Mouse (Mus musculus) spleen, adult 2 months (tissue): ENCODE measurements at regions not wholly inside any gene's neighbourhood (a gene's known extent, or its start where the extent isn't known, plus 50 kb on each side); places are given as distances from the start of the nearest gene placed in this dataset.

Source experiments
- DNase-seq, 2 experiments: peaks; one replicate each; pipeline versions ENCODE4 v3.0.0 to v3.0.0-alpha.2; 2012 to 2021; ENCODE audit warnings: low spot score in 2 of 2, low read depth in 1 of 2
- H3K27ac ChIP-seq: fragments of 200-500 bp; 2 replicates; pipeline ENCODE4 v1.5.1; 2012; ENCODE audit warnings: low read length, inconsistent platforms; ENCODE audit not compliant: insufficient read depth
- H3K27me3 ChIP-seq: fragments of 200-500 bp; 2 replicates; pipeline ENCODE4 v1.6.1; 2012; ENCODE audit warnings: mild to moderate bottlenecking, moderate library complexity, low read length, inconsistent platforms; ENCODE audit not compliant: control insufficient read depth, insufficient read depth
- H3K36me3 ChIP-seq: fragments of 200-500 bp; 2 replicates; pipeline ENCODE4 v1.6.1; 2012; ENCODE audit warnings: mild to moderate bottlenecking, low read length, inconsistent platforms; ENCODE audit not compliant: control insufficient read depth, insufficient read depth
- H3K4me1 ChIP-seq: fragments of 200-500 bp; 2 replicates; pipeline ENCODE4 v1.6.1; 2011; ENCODE audit warnings: inconsistent platforms; ENCODE audit not compliant: control insufficient read depth, insufficient read depth, insufficient read length
- H3K4me3 ChIP-seq: fragments of 200-500 bp; 2 replicates; pipeline ENCODE4 v1.5.1; 2011; ENCODE audit warnings: mild to moderate bottlenecking, inconsistent platforms; ENCODE audit not compliant: insufficient read depth, insufficient read length; ENCODE audit errors: extremely low read depth
- CTCF ChIP-seq: fragments of 200-500 bp; IDR thresholded peaks from 2 replicates; pipeline ENCODE4 v1.5.1; 2011; ENCODE audit warnings: mild to moderate bottlenecking, inconsistent platforms; ENCODE audit not compliant: insufficient read depth, insufficient read length, insufficient replicate concordance; ENCODE audit errors: extremely low read depth
- POLR2A ChIP-seq: fragments of 200-500 bp; IDR thresholded peaks from 2 replicates; pipeline ENCODE4 v1.6.1; 2011; ENCODE audit warnings: low read depth, low read length, inconsistent platforms
- WGBS: fragments of 180-500 bp; shearing (Covaris S2); methylation state at CpG from one replicate; pipeline ENCODE4 v1.1.7; 2018; 5-methylcytosine and 5-hydroxymethylcytosine counted together

DNA sequence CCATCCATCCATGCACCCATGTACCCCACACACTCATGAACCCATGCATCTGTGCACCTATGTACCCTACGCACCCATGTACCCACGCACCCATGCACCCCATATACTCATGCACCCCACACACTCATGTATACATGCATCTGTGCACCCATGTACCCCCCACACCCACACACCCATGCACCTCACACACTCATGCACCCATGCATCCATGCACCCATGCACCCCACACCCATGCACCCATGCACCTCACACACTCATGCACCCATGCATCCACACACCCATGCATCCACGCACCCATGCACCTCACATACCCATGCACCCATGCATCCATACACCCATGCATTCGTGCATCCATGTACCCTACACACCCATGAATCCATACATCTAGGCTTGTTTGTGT, 63.6 kb downstream of the 4930564D02Rik start:
- DNase-seq = no peak
- H3K4me3 ChIP-seq = no peak overlapping the region
- no peaks in the 10 kb centered on the region for H3K27me3 ChIP-seq
- WGBS = 92% methylated on average over 4 of the region's 4 CpGs
- no peak overlapping the region for H3K27ac ChIP-seq
- no peaks in the 10 kb centered on the region for H3K4me1 ChIP-seq
- TF ChIP-seq CTCF = no peak
- no peak for TF ChIP-seq POLR2A
- H3K36me3 ChIP-seq = no peaks in the 10 kb centered on the region

- TF ChIP-seq CTCF = no peak
- TF ChIP-seq POLR2A = no peak
- H3K4me1 ChIP-seq = no peaks in the 10 kb centered on the region
- DNase-seq = no peak
- WGBS = 70% methylated on average over 6 of the region's 6 CpGs
- no peaks in the 10 kb centered on the region for H3K36me3 ChIP-seq
- H3K27me3 ChIP-seq = no peaks in the 10 kb centered on the region
- H3K4me3 ChIP-seq = no peak overlapping the region
- H3K27ac ChIP-seq = no peak overlapping the region
Measured at GRCm38 (mm10) chr3:105131053-105131452, 64.4 kb downstream of the 4930564D02Rik start.

DNA sequence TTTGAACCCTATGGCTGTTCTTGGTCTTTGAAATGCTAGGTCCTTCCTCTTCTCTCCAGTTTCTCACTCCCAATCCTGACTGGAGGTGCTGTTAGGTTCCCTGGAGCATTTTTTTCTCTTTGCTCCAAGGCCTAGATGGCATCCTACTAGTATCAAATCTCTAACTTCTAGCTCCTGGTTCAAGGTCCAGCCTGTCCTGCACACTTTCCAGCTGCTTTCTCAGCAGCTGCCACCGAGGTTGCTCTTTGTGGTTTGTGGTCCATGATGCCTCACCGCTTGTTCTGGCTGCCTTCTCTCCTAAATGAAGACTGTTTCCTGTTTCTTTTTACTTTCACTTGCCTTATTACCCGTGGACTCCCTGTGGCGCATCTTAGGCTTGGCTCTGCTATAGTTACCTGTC, 66.4 kb downstream of the 4930564D02Rik start:
- DNase-seq = peak in 1 of 2 experiments; percentile 3
- no peak overlapping the region for H3K4me3 ChIP-seq
- WGBS = 6% methylated on average over 4 of the region's 4 CpGs
- no peaks in the 10 kb centered on the region for H3K36me3 ChIP-seq
- H3K27me3 ChIP-seq = no peaks in the 10 kb centered on the region
- no peak for TF ChIP-seq POLR2A
- no peak for TF ChIP-seq CTCF
- H3K4me1 ChIP-seq = no peaks in the 10 kb centered on the region
- H3K27ac ChIP-seq = no peak overlapping the region

DNA sequence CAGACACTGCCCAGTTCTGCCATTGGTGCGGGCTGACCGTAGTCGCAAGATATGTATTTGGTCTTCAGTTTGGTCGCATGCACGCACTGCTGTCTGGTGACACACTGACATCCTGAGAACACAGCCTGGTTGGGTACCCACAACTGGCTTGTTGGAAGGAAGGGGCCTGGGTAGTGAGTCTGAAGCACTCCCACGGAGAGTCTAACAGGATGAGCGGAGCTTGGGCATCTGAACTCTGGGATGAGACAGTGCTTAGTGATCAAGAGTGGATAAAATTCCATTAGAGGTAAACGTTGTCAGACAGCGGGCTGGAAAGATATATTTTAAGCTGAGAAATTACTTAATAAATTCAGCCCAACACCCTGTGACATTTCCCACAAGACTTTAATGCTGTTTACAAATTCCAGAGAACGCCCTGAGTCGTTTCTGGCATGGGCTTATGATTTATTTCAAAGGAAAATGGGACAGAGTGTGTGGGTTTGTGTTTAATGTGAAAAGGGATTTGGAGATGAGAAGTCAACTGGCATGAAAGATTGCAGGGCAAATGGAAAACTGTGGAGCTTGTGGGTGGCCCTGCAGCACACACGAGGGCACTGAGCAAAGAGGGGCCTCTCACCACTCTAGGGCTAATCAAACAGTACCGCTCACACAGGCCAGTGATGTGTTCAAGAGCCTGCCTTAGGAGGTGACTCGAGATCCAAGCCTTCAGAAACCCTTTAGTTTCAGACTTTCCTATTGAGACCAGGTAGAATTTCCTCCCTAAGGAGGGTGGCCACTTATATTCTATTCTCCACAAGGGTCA, 74.7 kb downstream of the 4930564D02Rik start:
- Histone ChIP-seq H3K27ac (no peak overlapping the region), H3K27me3 (no peaks in the 10 kb centered on the region), H3K4me1 (no peaks in the 10 kb centered on the region), H3K4me3 (no peak overlapping the region), H3K36me3 (no peaks in the 10 kb centered on the region)
- TF ChIP-seq CTCF = no peak
- TF ChIP-seq POLR2A = no peak
- WGBS = 87% methylated on average over 14 of the region's 14 CpGs
- DNase-seq = no peak

DNA sequence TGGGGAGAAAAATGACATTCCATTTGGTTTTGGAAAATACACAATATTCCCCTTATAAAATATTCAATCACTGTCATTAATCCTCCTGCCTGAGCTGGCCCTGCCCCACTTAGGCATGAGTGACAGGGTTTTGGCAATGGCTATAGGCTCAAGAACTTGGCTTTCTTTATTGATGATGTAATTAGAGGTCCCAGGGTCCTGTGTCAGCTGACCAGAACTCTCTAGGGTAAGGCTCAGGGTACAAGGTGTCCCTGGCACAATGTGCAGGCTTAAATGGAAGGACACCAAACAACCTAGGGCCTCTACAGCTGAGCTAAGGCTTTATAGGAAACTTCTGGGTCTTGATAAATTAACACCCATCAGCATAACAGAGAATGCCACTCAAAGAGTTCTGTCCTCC, 76.0 kb downstream of the 4930564D02Rik start:
- H3K4me3 ChIP-seq = no peak overlapping the region
- no peak for DNase-seq
- no peaks in the 10 kb centered on the region for H3K27me3 ChIP-seq
- TF ChIP-seq CTCF (no peak), POLR2A (no peak)
- no peaks in the 10 kb centered on the region for H3K4me1 ChIP-seq
- no peak overlapping the region for H3K27ac ChIP-seq
- H3K36me3 ChIP-seq = no peaks in the 10 kb centered on the region

DNA sequence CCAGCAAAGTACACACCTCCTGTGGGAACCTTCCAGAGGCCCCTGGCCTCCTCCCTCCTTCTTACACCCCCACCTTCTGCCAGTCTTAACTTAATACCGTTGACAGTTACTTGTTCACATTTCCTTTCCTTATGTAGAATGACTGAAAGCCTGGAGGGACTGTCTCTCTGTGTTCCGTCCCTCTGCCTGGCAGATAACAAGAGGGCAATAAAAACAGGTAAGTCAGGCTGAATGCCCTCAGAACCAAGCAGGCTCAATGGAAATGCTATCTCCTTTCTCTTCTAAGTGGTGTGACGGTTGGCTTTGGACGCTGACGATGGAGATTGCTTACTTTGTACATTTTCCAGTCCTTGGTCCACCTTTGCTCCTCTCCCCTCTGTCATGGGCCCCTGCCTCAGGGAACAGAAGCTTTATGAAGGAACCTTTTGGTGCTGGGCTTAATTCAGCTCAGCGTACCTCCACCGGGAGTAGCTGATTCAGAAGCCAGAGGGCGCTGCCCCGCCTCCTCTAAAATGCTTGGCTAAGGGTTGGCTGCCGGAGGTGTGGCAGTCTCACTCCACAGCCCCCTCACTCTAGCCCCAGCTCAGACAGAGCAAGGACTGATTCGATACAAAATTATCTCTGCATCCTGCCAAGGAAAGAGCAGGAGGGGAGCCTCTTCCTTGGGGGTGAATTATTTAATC, 85.0 kb downstream of the 4930564D02Rik start:
- WGBS = 23% methylated on average over 11 of the region's 11 CpGs
- H3K27me3 ChIP-seq = no peaks in the 10 kb centered on the region
- H3K4me3 ChIP-seq = no peak overlapping the region
- no peak for TF ChIP-seq CTCF
- no peaks in the 10 kb centered on the region for H3K4me1 ChIP-seq
- DNase-seq = no peak
- no peak overlapping the region for H3K27ac ChIP-seq
- H3K36me3 ChIP-seq = no peaks in the 10 kb centered on the region

DNA sequence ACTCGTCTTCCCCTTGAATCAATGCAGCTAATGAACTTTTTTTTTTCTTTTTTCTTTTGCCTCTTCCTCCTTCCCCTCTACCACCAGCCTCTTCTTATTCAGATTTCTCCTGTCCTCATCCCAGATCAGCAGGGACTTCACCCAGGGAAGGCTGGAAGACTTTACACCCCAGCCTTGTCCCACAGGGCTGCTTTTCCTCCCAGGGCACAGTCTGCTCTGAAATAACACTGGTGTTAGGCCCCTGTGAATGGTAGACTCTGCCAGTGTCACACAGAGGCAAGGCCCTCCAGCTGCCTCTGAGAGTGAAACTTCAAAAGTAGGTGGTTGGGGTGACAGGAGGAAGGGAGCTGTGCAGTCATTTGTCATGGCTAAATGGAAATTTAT, 85.5 kb downstream of the 4930564D02Rik start:
- 39% methylated on average over 1 of the region's 1 CpGs for WGBS
- no peak for DNase-seq
- H3K4me3 ChIP-seq = no peak overlapping the region
- no peak overlapping the region for H3K27ac ChIP-seq
- no peaks in the 10 kb centered on the region for H3K4me1 ChIP-seq
- no peaks in the 10 kb centered on the region for H3K27me3 ChIP-seq
- no peaks in the 10 kb centered on the region for H3K36me3 ChIP-seq
- TF ChIP-seq POLR2A (no peak), CTCF (no peak)
